Mouse (Mus musculus): Measurements from ENCODE around the gene Rad18.

DNA sequence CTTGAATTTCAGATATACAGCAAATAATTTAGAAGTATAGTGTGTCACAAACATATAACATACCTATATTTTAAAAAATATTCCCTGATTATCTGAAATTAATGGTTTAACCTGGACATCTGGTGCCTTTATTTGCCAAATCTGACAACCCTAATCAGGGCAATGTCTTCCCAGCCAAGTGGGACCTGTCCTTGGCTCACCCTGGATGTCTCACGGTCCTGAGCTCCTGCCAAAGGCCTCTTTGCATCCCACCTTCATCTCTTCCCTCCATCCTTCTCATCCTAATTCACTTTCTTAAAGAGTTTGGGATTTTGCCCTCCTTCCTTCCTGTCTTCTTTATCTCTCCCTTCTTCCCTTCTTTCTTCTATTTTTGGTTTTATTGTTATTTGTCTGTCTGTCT lies 2.6 kb upstream of the Rad18 start:
- TF ChIP-seq ZNF384 (IDR thresholded peaks at IDR 0.05; ENCODE audit: low read depth, low read length) = no peak
- TF ChIP-seq ZC3H11A (IDR thresholded peaks at IDR 0.05; ENCODE audit: borderline replicate concordance, low read depth, low read length) = no peak
- no peak for TF ChIP-seq CHD2 (IDR thresholded peaks at IDR 0.05; ENCODE audit: low read depth, low read length)
- TF ChIP-seq HCFC1 (IDR thresholded peaks at IDR 0.05; ENCODE audit: borderline replicate concordance, insufficient read depth, low read length) = no peak
- no peak for TF ChIP-seq MAFK (IDR thresholded peaks at IDR 0.05; ENCODE audit: insufficient read depth, low read depth, low read length)

Data from ES-E14 (cell line).